Mouse (Mus musculus) frontal cortex, postnatal 10 days (tissue): Measurements from ENCODE around the gene Ndufa8.

Experiments used
- DNase-seq, 2 experiments: peaks; one replicate each; pipeline ENCODE4 v3.0.0; 2022; ENCODE audit warnings: low spot score in 2 of 2, mixed read lengths in 1 of 2

Ndufa8 gene

DNA sequence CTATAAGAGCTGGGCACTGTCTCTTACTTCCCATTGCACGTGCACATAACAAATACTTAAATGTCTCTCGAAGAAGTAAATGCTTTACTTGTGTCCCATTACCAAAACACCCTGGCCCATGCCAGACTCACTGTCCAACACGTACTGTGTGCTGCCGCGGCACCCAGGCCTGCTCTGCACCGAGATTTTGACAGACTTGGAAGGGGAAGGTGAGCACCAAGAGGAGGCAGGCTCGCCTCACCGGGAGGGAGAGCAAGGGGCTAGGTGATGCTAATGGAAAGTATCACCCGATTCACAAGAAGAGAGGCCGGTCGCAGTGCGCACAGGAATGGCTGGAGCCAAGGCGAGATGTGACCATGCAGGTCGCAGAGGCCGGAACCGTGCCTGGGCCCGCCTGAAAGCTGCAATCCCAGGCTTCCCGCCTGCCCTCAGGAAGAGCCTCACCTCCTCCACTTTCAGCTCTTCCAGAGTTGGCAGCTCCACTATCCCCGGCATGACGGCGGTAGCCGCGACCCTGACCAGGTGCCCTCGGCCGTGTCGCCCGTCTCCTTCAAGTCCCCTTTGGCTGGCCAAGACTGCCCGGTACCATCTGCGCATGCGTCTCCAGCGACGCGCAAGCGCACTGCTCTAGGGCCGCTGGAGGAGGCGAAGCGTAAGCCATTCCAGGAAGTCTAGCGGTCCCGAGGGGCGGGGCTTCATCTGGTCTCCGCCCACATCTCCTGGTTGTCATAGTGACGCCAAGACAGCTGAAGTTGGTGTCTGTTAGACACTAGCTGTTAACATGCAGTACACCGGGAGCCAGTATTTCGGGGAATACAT is at the start of gene Ndufa8, which contains the start of gene Morn5:
Gene Ndufa8 (minus strand): TSS at position 659 of the 819 bp plus-strand sequence.
Gene Morn5 (plus strand): TSS at position 711 of the 819 bp plus-strand sequence.
- peak; percentile 95 to 98 for DNase-seq

DNA sequence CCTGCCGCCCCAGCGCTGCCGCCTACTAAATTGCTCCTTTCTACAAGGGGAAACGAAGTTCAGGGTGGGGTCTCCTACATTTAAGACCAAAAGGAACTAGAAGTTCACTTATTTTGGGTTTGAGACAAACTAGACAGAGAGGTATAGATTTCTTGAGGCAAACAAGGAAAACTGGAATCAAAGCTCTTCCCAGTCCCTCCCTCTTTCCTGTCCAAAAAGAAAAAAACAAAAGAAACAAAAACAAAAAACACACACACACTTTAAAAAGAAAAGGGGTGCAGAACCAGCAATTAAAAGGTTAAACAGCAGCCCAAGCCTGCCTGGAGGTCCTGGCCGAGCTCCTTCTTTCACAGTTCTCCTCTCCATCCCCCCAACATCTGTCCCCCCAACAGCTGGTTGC is 48.8 kb upstream of the Ndufa8 start:
- no peak for DNase-seq

DNA sequence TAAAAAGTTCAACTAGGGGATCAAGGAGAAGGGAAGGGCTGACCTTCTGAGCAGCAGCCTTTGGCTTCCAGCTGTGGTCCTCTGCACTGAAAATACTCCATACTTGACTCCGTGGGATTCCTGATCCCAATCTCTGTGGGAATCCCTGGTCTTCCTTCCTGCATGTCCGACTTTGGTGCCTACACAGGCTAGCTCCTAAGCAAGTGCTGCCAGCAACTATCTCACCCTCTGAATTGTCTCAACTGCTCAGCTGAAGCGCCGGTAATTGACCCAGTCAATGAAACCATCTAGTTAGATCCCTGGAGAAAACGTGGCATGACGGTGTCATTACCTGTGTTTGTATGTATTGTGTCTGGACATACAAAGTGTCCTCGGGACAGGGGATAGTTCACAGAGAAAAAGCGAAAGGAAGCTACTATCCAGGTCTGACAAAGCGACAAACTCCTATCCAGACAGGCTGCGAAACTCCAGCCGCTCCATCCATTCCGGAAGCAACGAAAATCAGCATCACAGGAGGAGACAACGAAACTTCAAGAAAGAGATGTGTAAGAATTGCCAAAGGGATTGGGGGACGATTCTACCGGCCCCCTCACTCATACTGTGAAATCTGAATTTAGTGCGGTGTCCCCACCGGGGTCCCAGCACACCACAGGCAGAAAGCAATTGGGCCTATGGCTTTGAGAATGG is 48.1 kb upstream of the Ndufa8 start:
- DNase-seq = no peak

DNA sequence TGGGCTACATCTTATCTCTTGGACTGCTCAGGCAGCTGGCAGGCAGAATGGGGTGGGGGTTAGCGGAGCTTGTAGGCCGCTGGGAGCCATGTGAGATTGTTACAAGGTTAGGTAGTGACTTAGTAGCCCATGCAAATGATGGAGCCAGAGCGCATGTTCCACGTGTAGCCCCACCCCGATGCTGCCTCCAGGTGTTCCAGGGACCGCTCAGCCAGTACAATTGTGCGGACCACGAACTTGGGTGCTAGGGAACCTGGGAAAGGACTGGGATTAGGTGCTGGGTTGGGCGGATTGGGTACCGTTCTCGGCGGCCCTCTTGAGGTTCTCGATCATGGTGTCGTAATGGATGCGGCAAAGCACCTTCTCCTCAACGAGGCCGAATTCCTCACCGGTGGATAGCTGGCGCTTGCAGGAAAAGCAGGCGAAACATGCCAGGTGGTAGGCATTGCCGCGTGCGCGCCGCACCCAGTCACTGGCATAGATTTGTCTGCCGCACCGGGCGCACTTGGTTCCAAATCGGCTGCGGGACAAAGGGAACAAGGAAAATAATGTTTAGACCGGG is 44.8 kb upstream of the Ndufa8 start:
- DNase-seq = no peak

DNA sequence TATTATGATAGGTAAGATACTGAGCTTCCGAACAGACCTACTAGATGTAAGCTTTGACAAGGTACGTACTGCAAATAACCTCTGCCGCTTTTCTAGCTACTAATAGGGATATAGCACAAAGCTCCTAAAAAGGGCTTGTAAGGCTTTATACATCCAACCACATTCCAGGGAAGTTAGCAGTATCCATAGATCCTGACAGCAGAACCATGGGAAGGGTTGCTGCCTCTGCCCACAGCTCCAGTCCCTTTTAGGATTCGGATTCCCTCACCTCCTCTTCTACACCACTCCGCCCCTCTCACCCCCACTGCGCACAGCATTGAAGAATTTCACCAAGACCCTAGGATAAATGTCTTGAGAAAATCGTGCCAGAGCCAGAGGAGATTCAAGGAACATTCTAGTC is 44.1 kb upstream of the Ndufa8 start:
- DNase-seq = no peak

DNA sequence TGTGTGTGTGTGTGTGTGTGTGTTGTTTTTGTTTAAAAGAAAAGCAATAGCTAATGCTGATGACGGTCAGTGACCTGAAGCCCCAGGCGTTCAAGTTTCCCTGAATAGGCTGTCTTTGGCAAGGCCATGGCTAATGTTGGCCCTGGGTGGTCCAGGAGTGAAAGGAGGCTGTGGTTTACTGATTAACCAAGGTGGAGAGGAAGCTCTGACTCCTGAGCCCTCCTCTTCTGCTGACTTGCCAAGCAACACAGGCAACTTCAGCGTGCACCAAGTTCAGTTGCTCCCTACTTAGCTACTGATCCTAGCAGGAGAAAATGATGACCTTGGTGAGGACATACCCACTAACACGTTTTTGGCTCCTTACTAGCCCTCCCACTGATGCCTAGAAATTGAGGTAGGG is 43.5 kb upstream of the Ndufa8 start:
- no peak for DNase-seq

DNA sequence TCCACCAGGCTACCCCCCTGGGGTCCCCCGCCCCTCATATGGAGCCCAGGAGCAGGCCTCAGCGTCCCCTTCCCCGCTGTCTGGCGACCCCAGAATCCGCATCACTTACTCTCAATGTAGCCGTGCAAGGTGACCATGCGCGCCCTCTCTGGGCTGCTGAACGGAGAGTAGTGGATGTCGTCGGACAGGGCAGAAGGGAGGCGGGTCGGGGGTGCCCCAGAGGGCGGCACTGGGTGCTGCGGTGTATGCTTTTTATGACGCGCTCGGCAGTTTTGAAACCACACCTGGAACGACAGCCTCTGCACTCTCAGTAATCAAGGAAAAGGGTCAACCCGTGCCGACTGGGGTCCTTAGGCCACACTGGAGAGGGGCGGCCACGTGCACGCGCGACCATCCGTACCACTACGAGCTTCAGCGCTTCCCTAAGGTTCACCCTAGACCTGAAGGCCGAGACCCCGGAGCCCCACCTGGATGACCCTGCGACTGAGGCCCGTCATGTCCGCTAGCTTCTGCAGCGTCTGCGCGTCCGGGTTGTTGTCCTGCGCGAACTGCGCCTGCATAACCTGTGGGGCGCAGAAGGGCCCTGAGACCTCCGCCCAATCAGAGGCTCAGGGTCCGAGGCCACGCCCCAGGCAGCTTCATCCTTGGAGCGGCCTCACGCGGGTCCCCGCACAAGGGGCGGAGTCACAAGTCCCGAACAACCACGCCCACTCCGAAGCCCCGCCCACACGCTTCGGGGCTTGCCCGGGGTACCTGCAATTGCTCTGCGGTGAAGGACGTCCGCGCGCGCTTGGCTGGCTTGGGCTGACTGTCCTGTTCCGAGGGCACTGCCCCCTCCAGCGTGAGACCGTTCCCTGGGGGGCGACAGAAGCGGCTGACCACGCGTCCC is 41.9 kb upstream of the Ndufa8 start:
- DNase-seq = peak in 1 of 2 experiments; percentile 29

DNA sequence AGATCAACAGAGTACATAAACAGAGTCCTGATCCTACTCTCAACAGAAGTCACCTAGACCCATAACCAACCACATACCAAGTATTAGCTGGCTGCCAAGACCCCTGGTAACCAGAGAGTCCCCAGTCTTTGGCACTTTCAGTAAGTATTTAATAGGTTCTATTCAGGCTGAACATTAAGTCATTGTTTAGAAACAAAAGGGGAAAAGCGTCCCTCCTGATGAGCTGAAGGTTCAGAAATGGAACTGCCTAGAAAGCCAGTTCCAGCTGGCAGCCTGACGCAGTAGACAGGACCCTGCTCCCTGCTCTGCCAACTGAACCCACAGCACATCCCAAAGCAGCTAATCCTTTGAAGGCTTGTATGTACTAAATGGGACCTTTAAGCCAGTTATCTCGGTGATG is 40.0 kb upstream of the Ndufa8 start:
- DNase-seq = no peak

DNA sequence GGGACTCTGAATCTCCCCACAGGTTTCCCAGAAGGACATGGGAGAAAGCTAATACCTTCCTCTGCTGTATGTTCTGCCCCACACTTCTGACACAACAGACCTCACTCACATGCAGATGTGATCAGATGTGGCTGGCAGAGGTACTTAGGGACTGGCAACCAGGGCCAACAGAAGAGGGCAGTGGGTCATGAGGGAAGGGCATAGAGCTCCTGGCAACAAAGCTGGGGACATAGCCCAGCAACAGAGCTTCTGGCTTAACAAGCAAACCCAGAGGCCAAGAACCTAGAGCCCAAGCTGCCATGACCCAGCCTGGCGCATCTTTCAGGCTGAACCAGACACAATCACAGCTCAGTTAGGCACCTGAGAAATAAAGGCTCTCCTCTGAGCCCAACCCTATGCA is 35.8 kb upstream of the Ndufa8 start:
- DNase-seq = no peak

DNA sequence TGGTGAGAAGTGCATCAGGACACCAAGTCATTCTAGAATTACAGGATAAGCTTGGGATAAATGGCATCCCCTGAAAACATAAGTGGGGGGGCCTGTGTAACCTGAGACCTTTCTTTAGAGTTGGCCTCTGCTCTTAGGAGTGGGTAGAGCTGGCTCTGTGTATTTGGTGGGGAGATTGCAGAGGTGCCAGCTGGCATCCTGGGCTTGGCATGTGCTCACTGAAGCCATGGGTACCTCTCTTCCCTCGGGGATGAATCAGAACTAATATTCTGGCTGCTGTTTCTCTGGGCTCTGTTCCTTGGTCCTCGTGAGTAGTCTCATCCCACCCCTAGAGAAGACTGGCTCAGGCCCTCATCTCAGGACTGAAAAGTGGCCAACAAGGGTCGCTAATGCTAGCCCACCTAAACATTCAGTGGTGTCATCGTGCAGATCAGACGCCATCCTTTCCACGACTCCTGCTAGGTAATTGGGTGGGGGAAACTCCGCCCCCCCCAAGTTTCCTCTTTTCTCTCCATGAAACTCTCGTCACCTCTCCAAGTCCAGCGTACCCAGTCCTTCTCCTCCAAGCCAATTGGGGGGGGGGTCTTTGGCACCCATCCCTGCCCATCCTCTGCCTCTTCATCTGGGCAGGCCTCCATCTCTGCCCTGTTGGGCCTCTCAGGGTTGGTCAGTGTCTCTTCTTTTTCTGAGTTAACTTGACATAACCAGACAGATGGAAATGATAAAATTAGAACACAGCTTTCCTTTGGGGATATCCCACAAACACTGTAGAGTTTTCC is 33.8 kb upstream of the Ndufa8 start:
- DNase-seq = no peak

DNA sequence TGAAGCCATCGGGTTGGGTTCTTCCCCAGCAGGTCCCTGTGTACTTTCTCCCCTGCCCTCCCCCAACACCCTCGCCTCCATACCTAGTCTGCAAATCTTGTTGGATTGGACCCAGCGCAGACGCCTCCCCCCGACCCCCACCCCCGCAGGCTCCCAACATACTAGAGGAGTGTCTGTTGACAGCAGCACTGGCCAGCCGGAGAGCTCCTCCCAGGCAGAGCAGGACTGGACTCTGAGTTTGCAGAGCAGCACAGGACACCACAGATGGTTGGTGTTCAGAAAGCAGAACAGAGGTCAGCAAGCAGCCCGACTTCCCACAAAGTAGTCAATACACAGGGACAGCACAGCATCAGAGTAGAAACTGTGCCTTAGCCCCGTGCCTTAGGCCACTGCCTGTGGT is 32.2 kb upstream of the Ndufa8 start:
- DNase-seq = no peak

DNA sequence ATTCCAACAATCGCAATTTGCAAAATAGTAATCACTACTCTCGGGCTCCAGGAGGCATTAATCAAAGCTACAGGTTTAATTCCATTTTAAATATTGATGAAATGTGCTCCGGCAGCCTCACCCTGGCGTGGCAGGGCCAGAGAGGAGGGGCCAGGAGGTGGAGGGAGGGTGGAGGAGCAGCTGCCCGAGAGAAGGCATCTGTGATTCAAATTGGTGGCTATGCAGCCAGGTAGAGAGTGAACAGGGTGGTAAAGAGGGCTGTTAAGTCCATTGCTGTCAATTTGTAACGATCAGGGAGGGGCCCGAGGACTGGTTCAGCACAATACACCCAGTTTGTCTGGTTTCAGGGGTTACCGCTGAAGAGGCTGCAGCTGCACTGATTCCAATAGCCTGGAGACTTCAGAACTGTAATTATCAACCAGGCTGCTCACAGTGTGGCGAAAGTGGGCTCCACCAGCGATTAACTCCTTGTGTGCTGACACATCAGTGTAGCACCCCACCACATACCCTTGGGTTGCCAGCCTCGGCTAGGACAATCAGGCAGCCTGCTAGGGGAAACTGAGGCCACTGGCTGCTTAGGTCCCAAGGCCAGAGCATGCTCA is 28.1 kb upstream of the Ndufa8 start:
- no peak for DNase-seq

DNA sequence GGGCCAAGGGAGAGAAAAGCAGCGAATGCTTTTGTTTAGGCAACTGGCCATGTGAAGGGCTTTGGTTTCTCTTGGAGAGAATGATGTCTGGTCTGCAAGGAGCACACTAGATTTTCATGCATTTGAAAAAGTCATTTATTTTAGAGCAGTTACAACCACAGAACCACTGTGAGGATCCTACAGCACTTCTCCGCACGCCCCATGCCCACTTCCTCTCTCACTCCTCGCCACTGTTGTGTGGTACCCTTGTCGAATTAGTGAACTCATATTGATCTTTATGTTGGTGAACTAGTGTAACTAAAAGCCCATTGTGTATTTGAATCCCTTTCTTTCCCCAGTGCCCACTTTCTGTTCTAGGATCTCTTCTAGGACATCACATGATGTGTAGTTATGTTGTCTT is 26.0 kb upstream of the Ndufa8 start:
- DNase-seq = no peak

DNA sequence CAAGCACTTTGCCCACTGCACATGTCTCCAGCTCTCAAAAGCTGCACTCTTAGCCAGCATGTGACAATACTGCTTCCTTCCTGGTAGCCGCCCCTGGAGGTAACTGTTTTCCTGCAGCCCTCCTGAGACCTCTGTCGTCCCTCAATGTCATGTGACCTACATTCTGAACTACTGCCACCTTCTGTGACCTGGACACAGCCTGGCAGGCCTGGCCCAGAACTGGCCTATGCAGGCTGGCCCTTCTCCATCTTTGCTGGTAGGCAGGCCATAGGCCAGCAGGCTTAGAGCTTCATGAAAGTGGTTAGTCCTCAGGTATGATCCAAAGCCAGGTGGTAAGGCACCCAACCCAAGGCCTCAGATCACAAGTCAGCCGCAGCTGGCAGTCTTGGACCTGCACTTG is 24.6 kb upstream of the Ndufa8 start:
- no peak for DNase-seq

DNA sequence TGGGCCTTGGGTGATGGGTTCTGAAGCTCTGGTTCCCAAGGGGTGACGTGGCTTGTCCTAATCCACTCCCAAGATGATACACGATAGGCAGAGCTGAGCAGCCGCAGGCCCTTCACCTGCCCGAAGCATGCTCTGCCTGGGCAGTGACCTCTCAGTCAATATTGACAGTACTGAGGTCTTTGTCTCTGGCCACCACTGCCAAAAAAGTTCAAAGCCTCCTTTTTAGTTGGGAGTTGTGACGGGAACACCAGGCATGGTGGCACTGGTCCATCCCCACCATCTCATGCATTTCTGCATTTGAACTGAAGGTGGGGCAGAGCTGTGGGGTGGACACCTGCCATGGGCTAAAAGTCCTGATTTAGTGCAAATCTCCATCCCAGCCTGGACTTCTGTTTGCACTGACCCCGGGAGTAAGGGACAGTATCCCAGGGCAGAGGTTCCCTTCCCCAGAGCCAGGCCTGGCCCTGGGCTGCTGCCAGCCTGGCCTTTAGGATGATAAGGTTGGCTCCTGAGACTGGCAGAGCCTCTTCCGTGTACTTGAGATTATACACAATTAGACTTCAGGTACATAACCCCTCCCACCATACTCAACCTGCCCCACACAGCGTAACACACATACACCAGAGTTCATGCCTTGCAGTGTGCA is 22.6 kb upstream of the Ndufa8 start:
- DNase-seq = no peak

DNA sequence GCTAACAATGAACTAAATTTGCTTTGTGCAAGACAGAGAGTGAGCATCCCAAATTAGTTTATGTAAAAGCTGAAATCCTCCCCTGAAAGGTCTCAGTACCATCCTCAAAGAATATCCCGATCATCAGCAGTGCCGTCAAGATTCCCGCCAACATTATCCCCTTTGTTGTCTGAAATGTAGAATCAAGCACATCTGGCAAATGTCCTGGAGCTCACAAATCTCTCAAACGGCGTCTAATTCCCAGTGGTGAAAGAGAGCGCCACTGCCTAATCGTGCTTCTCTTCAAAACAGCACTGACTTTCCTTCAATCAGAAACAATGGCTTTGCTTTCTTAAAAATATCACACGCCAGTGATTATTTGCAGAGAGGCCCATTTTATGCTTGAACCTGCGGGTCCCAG is 17.9 kb upstream of the Ndufa8 start:
- no peak for DNase-seq

DNA sequence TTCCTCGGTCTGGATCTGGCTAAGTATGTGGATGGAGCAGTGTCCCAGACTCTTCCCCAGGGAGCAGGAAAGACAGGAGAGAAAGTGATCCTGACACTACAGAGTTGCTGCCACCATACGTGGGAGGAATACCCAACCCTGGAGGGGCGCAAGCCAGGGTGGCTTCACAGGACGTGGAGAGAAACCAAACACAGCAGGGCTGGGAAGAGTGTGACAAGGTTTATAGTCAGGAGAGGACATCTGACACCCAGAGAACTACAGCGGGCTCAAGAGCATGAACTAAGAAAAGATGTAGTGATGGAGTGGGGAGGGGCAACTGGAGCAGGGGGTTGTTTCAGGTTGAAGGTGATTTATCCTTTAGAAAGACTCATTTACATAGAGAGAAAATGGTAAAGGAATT is 12.2 kb upstream of the Ndufa8 start:
- DNase-seq = no peak

DNA sequence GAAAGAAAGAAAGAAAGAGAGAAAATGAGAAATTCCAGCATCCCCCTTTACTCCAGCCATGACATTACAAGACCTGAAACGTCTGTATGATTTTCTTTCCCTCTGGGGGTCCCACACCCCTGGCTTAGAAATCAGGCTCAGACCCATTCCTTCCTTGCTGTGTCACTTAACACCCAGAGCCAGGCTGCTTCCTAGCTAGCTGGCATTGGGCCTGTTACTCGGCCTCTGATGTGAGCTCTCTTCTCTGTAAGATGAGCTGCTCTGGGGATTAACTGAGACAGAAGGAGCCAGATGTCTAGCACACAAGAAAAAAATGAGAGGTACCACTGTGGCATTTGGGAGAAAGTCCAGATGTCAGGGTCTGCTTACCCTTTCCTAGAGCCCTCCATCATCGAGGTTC is 7.0 kb upstream of the Ndufa8 start:
- no peak for DNase-seq

DNA sequence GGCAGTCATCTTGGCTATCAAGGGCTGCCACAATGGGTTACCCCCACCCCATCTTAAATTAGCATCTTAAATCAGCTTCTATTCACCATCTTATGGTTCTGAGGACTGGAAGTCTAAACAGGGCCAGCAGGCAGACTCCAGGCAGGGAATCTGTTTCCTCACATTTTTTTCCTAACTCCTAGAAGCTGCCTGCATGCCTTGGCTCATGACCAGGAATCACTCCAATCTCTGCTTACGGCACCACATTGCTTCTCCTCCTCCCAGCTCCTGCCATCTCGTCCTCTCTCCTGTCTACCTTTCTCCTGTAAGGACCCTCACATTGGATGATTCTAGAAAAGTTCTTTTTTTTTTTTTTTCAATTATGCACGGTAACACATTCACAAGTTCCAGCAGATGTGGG is 4.0 kb upstream of the Ndufa8 start:
- no peak for DNase-seq

DNA sequence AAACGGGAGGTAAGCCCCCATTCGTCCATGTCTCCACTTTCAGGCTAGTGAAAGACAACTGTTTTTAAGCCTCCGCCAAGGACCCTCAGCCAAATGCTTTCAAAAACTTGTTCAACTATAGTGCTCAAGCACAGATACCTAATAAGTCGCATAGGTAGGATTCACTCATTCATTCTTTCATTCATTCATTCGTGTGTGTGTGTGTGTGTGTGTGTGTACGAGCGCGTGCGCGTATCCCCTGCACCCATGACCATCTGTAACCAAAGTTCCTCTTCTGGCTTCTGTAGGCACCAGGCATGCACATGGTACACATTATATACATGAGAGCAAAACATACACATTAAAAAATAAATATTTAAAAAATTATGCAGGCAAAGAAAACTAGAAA is 355 bp upstream of the Ndufa8 start:
- no peak for DNase-seq
